Mouse (Mus musculus) olfactory bulb, adult 2 months (tissue): ENCODE measurements around the gene Dcdc2a.

ENCODE experiments used
- CTCF ChIP-seq: fragments of 200-500 bp; IDR thresholded peaks from 2 replicates; pipeline ENCODE4 v1.5.1; 2012; ENCODE audit warnings: low read depth, mild to moderate bottlenecking, low read length, moderate library complexity; ENCODE audit not compliant: insufficient read depth
- POLR2A ChIP-seq: fragments of 200-500 bp; IDR thresholded peaks from 2 replicates; pipeline ENCODE4 v1.6.1; 2012; ENCODE audit warnings: mild to moderate bottlenecking, low read depth, low read length, moderate library complexity; ENCODE audit not compliant: insufficient read depth

DNA sequence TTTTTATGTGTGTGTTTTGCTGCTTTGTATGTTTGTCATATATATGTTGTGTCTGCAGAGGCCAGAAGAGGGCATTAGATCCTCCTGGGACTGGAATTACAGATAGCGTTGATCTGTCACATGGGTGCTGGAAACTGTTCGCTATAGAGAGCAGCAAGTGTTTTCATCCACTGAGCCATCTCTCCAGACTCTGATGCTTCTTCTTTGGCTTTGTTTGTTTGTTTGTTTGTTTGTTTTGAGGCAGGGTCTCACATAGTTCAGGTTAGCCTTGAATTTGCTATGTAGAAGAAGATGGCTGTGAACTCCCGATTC is 28.7 kb upstream of the Dcdc2a start:
- TF ChIP-seq CTCF (no peak), POLR2A (no peak)
